Mouse (Mus musculus) MEL (cell line): ENCODE data around the gene Lcorl. TPM values are rescaled to one million over a fixed set of nuclear protein-coding genes. Genes with fewer than 3 reads are reported as not detected.
A peak's percentile ranks its signal among the peaks of the same experiment; 100 is the strongest.

Experiments
- DNase-seq: peaks from one replicate; pipeline ENCODE4 v3.0.0; 2011; ENCODE audit warnings: low read depth, low spot score
- H3K27ac ChIP-seq: 2 replicates; pipeline ENCODE4 v1.5.1; 2012; ENCODE audit warnings: low read depth, mild to moderate bottlenecking, control low read depth, low read length, moderate library complexity; ENCODE audit not compliant: control insufficient read depth
- H3K27me3 ChIP-seq, 2 experiments: fragments of 150-350 bp in 1 of 2; sonication (generic) in 1 of 2; 2 replicates each; pipeline ENCODE4 v1.6.1; 2012; ENCODE audit warnings: low read length in 2 of 2, mild to moderate bottlenecking in 2 of 2, improper control_type of control experiment in 1 of 2, moderate library complexity in 1 of 2; ENCODE audit not compliant: insufficient read depth in 2 of 2, control insufficient read depth in 1 of 2
- H3K36me3 ChIP-seq, 2 experiments: 2 replicates each; pipeline ENCODE4 v1.6.1; 2012 to 2014; ENCODE audit warnings: low read length in 2 of 2, improper control_type of control experiment in 1 of 2, inconsistent platforms in 1 of 2, mild to moderate bottlenecking in 1 of 2; ENCODE audit not compliant: insufficient read depth in 2 of 2, control insufficient read depth in 1 of 2
- H3K4me1 ChIP-seq, 2 experiments: fragments of 150-350 bp in 1 of 2; sonication (generic) in 1 of 2; 2 replicates each; pipeline ENCODE4 v1.6.1; 2012; ENCODE audit warnings: low read length in 2 of 2, improper control_type of control experiment in 1 of 2, mild to moderate bottlenecking in 1 of 2; ENCODE audit not compliant: insufficient read depth in 2 of 2, control insufficient read depth in 1 of 2
- H3K4me3 ChIP-seq, 2 experiments: fragments of 150-350 bp in 1 of 2; sonication (generic) in 1 of 2; 2 replicates each; pipeline ENCODE4 v1.5.1; 2012; ENCODE audit warnings: low read depth in 2 of 2, low read length in 2 of 2, mild to moderate bottlenecking in 2 of 2, moderate library complexity in 2 of 2, control low read depth in 1 of 2, improper control_type of control experiment in 1 of 2; ENCODE audit not compliant: control insufficient read depth in 1 of 2, insufficient read depth in 1 of 2
- H3K79me2 ChIP-seq: 2 replicates; pipeline ENCODE4 v1.6.1; 2012; ENCODE audit warnings: mild to moderate bottlenecking, low read length, moderate library complexity; ENCODE audit not compliant: control insufficient read depth, poor library complexity, insufficient read depth
- H3K9ac ChIP-seq: 2 replicates; pipeline ENCODE4 v1.6.1; 2012; ENCODE audit warnings: low read depth, mild to moderate bottlenecking, control low read depth, low read length, moderate library complexity; ENCODE audit not compliant: control insufficient read depth, poor library complexity, severe bottlenecking
- H3K9me3 ChIP-seq: fragments of 150-350 bp; sonication (generic); replicated peaks from 2 replicates; pipeline ENCODE4 v1.6.1; 2012; ENCODE audit warnings: mild to moderate bottlenecking, low read length, improper control_type of control experiment, moderate library complexity; ENCODE audit not compliant: insufficient read depth
- BHLHE40 ChIP-seq: IDR thresholded peaks from 2 replicates; pipeline ENCODE4 v1.6.1; 2012; ENCODE audit warnings: low read depth, mild to moderate bottlenecking, inconsistent platforms, low read length, improper control_type of control experiment, borderline replicate concordance
- CHD1 ChIP-seq: IDR thresholded peaks from 2 replicates; pipeline ENCODE4 v1.6.1; 2012; ENCODE audit warnings: low read depth, mild to moderate bottlenecking, inconsistent platforms, low read length, improper control_type of control experiment
- CHD2 ChIP-seq: IDR thresholded peaks from 2 replicates; pipeline ENCODE4 v1.6.1; 2011; ENCODE audit warnings: low read length, improper control_type of control experiment
- CTCF ChIP-seq, 3 experiments: IDR thresholded peaks in 2 of 3; conservative IDR thresholded peaks in 1 of 3; 2 replicates each; pipeline ENCODE4 v1.5.1; 2011 to 2012; ENCODE audit warnings: low read length in 3 of 3, low read depth in 2 of 3, mild to moderate bottlenecking in 2 of 3, improper control_type of control experiment in 1 of 3, inconsistent platforms in 1 of 3, mixed read lengths in 1 of 3, moderate library complexity in 1 of 3; ENCODE audit not compliant: control insufficient read depth in 1 of 3, insufficient read depth in 1 of 3, poor library complexity in 1 of 3, severe bottlenecking in 1 of 3
- E2F4 ChIP-seq: IDR thresholded peaks from 2 replicates; pipeline ENCODE4 v1.6.1; 2011; ENCODE audit warnings: low read depth, low read length, improper control_type of control experiment, borderline replicate concordance
- ELF1 ChIP-seq: IDR thresholded peaks from 2 replicates; pipeline ENCODE4 v1.6.1; 2014; ENCODE audit warnings: low read depth, mild to moderate bottlenecking, inconsistent platforms, low read length, improper control_type of control experiment, moderate library complexity
- EP300 ChIP-seq, 2 experiments: IDR thresholded peaks; 2 replicates each; pipeline ENCODE4 v1.6.1; 2011; ENCODE audit warnings: improper control_type of control experiment in 2 of 2, low read length in 2 of 2, low read depth in 1 of 2, mild to moderate bottlenecking in 1 of 2
- ETS1 ChIP-seq: IDR thresholded peaks from 2 replicates; pipeline ENCODE4 v1.6.1; 2012; ENCODE audit warnings: low read depth, mild to moderate bottlenecking, inconsistent platforms, low read length, improper control_type of control experiment, moderate library complexity
- GABPA ChIP-seq: IDR thresholded peaks from 2 replicates; pipeline ENCODE4 v1.6.1; 2012; ENCODE audit warnings: low read depth, mild to moderate bottlenecking, inconsistent platforms, low read length, improper control_type of control experiment, moderate library complexity
- HCFC1 ChIP-seq: IDR thresholded peaks from 2 replicates; pipeline ENCODE4 v1.6.1; 2012; ENCODE audit warnings: low read depth, mild to moderate bottlenecking, inconsistent platforms, low read length, improper control_type of control experiment, moderate library complexity
- MAFK ChIP-seq: IDR thresholded peaks from 2 replicates; pipeline ENCODE4 v1.6.1; 2011; ENCODE audit warnings: low read depth, mild to moderate bottlenecking, low read length, improper control_type of control experiment, borderline replicate concordance
- MAX ChIP-seq: IDR thresholded peaks from 2 replicates; pipeline ENCODE4 v1.6.1; 2011; ENCODE audit warnings: low read length, improper control_type of control experiment
- MAZ ChIP-seq: IDR thresholded peaks from 2 replicates; pipeline ENCODE4 v1.6.1; 2012; ENCODE audit warnings: low read depth, mild to moderate bottlenecking, inconsistent platforms, low read length, improper control_type of control experiment
- MEF2A ChIP-seq: IDR thresholded peaks from 2 replicates; pipeline ENCODE4 v1.6.1; 2014; ENCODE audit warnings: low read depth, mild to moderate bottlenecking, inconsistent platforms, low read length, improper control_type of control experiment; ENCODE audit not compliant: poor library complexity, insufficient replicate concordance, severe bottlenecking; ENCODE audit errors: extremely low read depth
- MXI1 ChIP-seq: IDR thresholded peaks from 2 replicates; pipeline ENCODE4 v1.6.1; 2011; ENCODE audit warnings: mild to moderate bottlenecking, low read depth, low read length, improper control_type of control experiment
- MYB ChIP-seq: IDR thresholded peaks from 2 replicates; pipeline ENCODE4 v1.6.1; 2011; ENCODE audit warnings: mild to moderate bottlenecking, low read depth, low read length, improper control_type of control experiment
- NELFE ChIP-seq: IDR thresholded peaks from 2 replicates; pipeline ENCODE4 v1.6.1; 2011; ENCODE audit warnings: low read depth, low read length, improper control_type of control experiment
- NRF1 ChIP-seq: IDR thresholded peaks from 2 replicates; pipeline ENCODE4 v1.6.1; 2014; ENCODE audit warnings: low read depth, mild to moderate bottlenecking, inconsistent platforms, low read length, improper control_type of control experiment, moderate library complexity; ENCODE audit not compliant: poor library complexity, insufficient read depth, severe bottlenecking
- POLR2A ChIP-seq, 2 experiments: IDR thresholded peaks; 2 replicates each; pipeline ENCODE4 v1.6.1; 2011 to 2012; ENCODE audit warnings: low read length in 2 of 2, mild to moderate bottlenecking in 2 of 2, control low read depth in 1 of 2, improper control_type of control experiment in 1 of 2, low read depth in 1 of 2, moderate library complexity in 1 of 2; ENCODE audit not compliant: control insufficient read depth in 1 of 2, insufficient read depth in 1 of 2, poor library complexity in 1 of 2
- POLR2AphosphoS2 ChIP-seq: IDR thresholded peaks from 2 replicates; pipeline ENCODE4 v1.6.1; 2011; ENCODE audit warnings: low read length, improper control_type of control experiment
- POLR2AphosphoS5 ChIP-seq: IDR thresholded peaks from 2 replicates; pipeline ENCODE4 v1.6.1; 2012; ENCODE audit warnings: low read depth, borderline replicate concordance, mild to moderate bottlenecking, inconsistent platforms, low read length, moderate library complexity, mixed read lengths
- RAD21 ChIP-seq: IDR thresholded peaks from 2 replicates; pipeline ENCODE4 v1.6.1; 2011; ENCODE audit warnings: mild to moderate bottlenecking, low read depth, low read length, improper control_type of control experiment
- RCOR1 ChIP-seq: IDR thresholded peaks from 2 replicates; pipeline ENCODE4 v1.6.1; 2012; ENCODE audit warnings: low read depth, mild to moderate bottlenecking, inconsistent platforms, low read length, improper control_type of control experiment
- SIN3A ChIP-seq: IDR thresholded peaks from 2 replicates; pipeline ENCODE4 v1.6.1; 2012; ENCODE audit warnings: low read length, improper control_type of control experiment, inconsistent platforms
- SMC3 ChIP-seq: IDR thresholded peaks from 2 replicates; pipeline ENCODE4 v1.6.1; 2011; ENCODE audit warnings: low read depth, low read length, improper control_type of control experiment
- TAL1 ChIP-seq: IDR thresholded peaks from 2 replicates; pipeline ENCODE4 v1.6.1; 2012; ENCODE audit warnings: mild to moderate bottlenecking, inconsistent platforms, low read length, moderate library complexity, mixed read lengths
- TBP ChIP-seq: IDR thresholded peaks from 2 replicates; pipeline ENCODE4 v1.8.0; 2011; ENCODE audit warnings: low read depth, low read length, improper control_type of control experiment
- TCF12 ChIP-seq: IDR thresholded peaks from 2 replicates; pipeline ENCODE4 v1.6.1; 2014; ENCODE audit warnings: low read depth, mild to moderate bottlenecking, inconsistent platforms, low read length, improper control_type of control experiment, moderate library complexity
- UBTF ChIP-seq: IDR thresholded peaks from 2 replicates; pipeline ENCODE4 v1.6.1; 2012; ENCODE audit warnings: low read depth, mild to moderate bottlenecking, inconsistent platforms, low read length, improper control_type of control experiment, moderate library complexity, borderline replicate concordance; ENCODE audit not compliant: insufficient read depth
- USF1 ChIP-seq: IDR thresholded peaks from 2 replicates; pipeline ENCODE4 v1.6.1; 2014; ENCODE audit warnings: low read depth, mild to moderate bottlenecking, inconsistent platforms, low read length, improper control_type of control experiment, moderate library complexity
- USF2 ChIP-seq, 2 experiments: IDR thresholded peaks; 2 replicates each; pipeline ENCODE4 v1.6.1; 2011 to 2012; ENCODE audit warnings: improper control_type of control experiment in 2 of 2, low read length in 2 of 2, borderline replicate concordance in 1 of 2, inconsistent platforms in 1 of 2, low read depth in 1 of 2, mild to moderate bottlenecking in 1 of 2; ENCODE audit not compliant: insufficient read depth in 1 of 2
- ZC3H11A ChIP-seq: IDR thresholded peaks from 2 replicates; pipeline ENCODE4 v1.6.1; 2012; ENCODE audit warnings: low read depth, mild to moderate bottlenecking, inconsistent platforms, low read length, improper control_type of control experiment
- ZKSCAN1 ChIP-seq: IDR thresholded peaks from 2 replicates; pipeline ENCODE4 v1.6.1; 2012; ENCODE audit warnings: low read depth, mild to moderate bottlenecking, inconsistent platforms, low read length, improper control_type of control experiment, moderate library complexity
- ZMIZ1 ChIP-seq: IDR thresholded peaks from 2 replicates; pipeline ENCODE4 v1.6.1; 2012; ENCODE audit warnings: low read depth, mild to moderate bottlenecking, inconsistent platforms, low read length, improper control_type of control experiment, moderate library complexity
- ZNF384 ChIP-seq: IDR thresholded peaks from 2 replicates; pipeline ENCODE4 v1.6.1; 2012; ENCODE audit warnings: low read depth, mild to moderate bottlenecking, inconsistent platforms, low read length, improper control_type of control experiment
- polyA plus RNA-seq, 2 experiments: library from polyadenylated mRNA; stranded (reverse) in 1 of 2; unstranded in 1 of 2; fragments of >175 nt in 1 of 2; fragments of >200 nt in 1 of 2; gene quantifications; 2 replicates each; pipeline versions ENCODE4 v1.2.1 to v1.2.4; 2012; ENCODE audit warnings: low replicate concordance in 2 of 2, low read depth in 1 of 2; ENCODE audit not compliant: insufficient read length in 2 of 2, insufficient read depth in 1 of 2, missing spikeins in 1 of 2
- total RNA-seq: library from RNA; depleted of rRNA; stranded (reverse); fragments of 300-350 nt; gene quantifications from 2 replicates; pipeline ENCODE4 v1.2.3, GENCODE M21; 2012

Gene Lcorl
- total and polyA plus RNA-seq, 3 experiments = 10.1 to 10.6 TPM; not detected in 1

- peak; percentile 73 for DNase-seq
- Histone ChIP-seq H3K27ac (peak overlapping the region; percentile 79), H3K27me3 (no peaks in the 10 kb centered on the region)
- no peak for TF ChIP-seq CHD2
- no peak for TF ChIP-seq RCOR1
- no peak for TF ChIP-seq ZMIZ1
- TF ChIP-seq EP300 (IDR thresholded peaks at IDR 0.05; ENCODE audit: low read depth in 1 of 2, low read length in 2 of 2) = peak in 1 of 2 experiments; percentile 63; a peak in 2 of 4 replicates
- no peak for TF ChIP-seq USF1
- no peak for TF ChIP-seq ZKSCAN1
- no peak for TF ChIP-seq TBP
- TF ChIP-seq E2F4 = 0 out of 2 replicates have a peak, but pooled peaks have one; percentile 26
- no peak for TF ChIP-seq ZC3H11A
- TF ChIP-seq MYB = peak; percentile 96
- no peak for TF ChIP-seq HCFC1
- TF ChIP-seq POLR2AphosphoS2 = no peak
- no peak; the same call in 1 of the 2 replicates for TF ChIP-seq RAD21
- no peak for TF ChIP-seq UBTF
- no peak for TF ChIP-seq NRF1
- TF ChIP-seq MAX = peak; percentile 26; the same call in 1 of the 2 replicates
- TF ChIP-seq SIN3A = peak; percentile 62
- no peak for TF ChIP-seq ELF1
- TF ChIP-seq POLR2A (IDR thresholded peaks at IDR 0.05; ENCODE audit: control insufficient read depth in 1 of 2, insufficient read depth in 1 of 2, low read depth in 1 of 2, low read length in 2 of 2, poor library complexity in 1 of 2) = no peak
- TF ChIP-seq BHLHE40 = no peak
- TF ChIP-seq ZNF384 = peak; percentile 26; the same call in 1 of the 2 replicates
- TF ChIP-seq SMC3 = no peak
- no peak for TF ChIP-seq TCF12
- peak; percentile 53; the same call in 1 of the 2 replicates for TF ChIP-seq MXI1
- TF ChIP-seq MAZ = peak; percentile 68; the same call in 1 of the 2 replicates
- no peak for TF ChIP-seq TAL1
- TF ChIP-seq USF2 (IDR thresholded peaks at IDR 0.05; ENCODE audit: borderline replicate concordance in 1 of 2, insufficient read depth in 1 of 2, low read depth in 1 of 2, low read length in 2 of 2) = no peak
- peak; percentile 32; the same call in 1 of the 2 replicates for TF ChIP-seq NELFE
- TF ChIP-seq GABPA = no peak
- TF ChIP-seq CHD1 = peak; percentile 63; the same call in 1 of the 2 replicates
- peak in 2 of 3 experiments; percentile 19 to 25; a peak in 2 of 6 replicates for TF ChIP-seq CTCF (IDR thresholded peaks at IDR 0.05 in 2 of 3, conservative IDR thresholded peaks at IDR 0.05 in 1 of 3; ENCODE audit: control insufficient read depth in 1 of 3, insufficient read depth in 1 of 3, low read depth in 2 of 3, low read length in 3 of 3, poor library complexity in 1 of 3, severe bottlenecking in 1 of 3)
- TF ChIP-seq ETS1 = 0 out of 2 replicates have a peak, but pooled peaks have one; percentile 6
- TF ChIP-seq MEF2A = no peak
- TF ChIP-seq MAFK = no peak
- no peak for TF ChIP-seq POLR2AphosphoS5
Observed at GRCm38 (mm10) chr5:45855526-45856302, 1.7 kb downstream of the Lcorl start.

More at GRCm38 (mm10) chr5:45855526-45856302, 1.7 kb downstream of the Lcorl start:
- Histone ChIP-seq H3K9me3 (no peaks in the 10 kb centered on the region), H3K4me1 (peaks cover 0 to 2% of the 10 kb centered on the region in 2 experiments; a peak in 1 of 4 replicates), H3K9ac (peak overlapping the region; percentile 100), H3K4me3 (peak overlapping the region; percentile 97 to 99), H3K79me2 (peaks cover 18% of the 10 kb centered on the region), H3K36me3 (peaks cover 0 to 6% of the 10 kb centered on the region in 2 experiments; a peak in 2 of 4 replicates)
